Mouse (Mus musculus) limb, embryonic 10.5 days (tissue): ENCODE measurements around the gene Mgst3. TPM values are rescaled to one million over a fixed set of nuclear protein-coding genes. Genes with fewer than 3 reads are reported as not detected.

Experiments
- DNase-seq: peaks from one replicate; pipeline ENCODE4 v3.0.0-alpha.2; 2017; ENCODE audit warnings: low spot score
- H3K27ac ChIP-seq: fragments of 300-500 bp; sonication (generic); 2 replicates; pipeline ENCODE4 v1.5.1; 2016; ENCODE audit warnings: mild to moderate bottlenecking
- H3K27me3 ChIP-seq: fragments of 300-500 bp; sonication (generic); 2 replicates; pipeline ENCODE4 v1.6.1; 2016; ENCODE audit warnings: low read depth, mild to moderate bottlenecking; ENCODE audit not compliant: poor library complexity, severe bottlenecking
- H3K36me3 ChIP-seq: fragments of 300-500 bp; sonication (generic); 2 replicates; pipeline ENCODE4 v1.6.1; 2016; ENCODE audit warnings: mild to moderate bottlenecking, moderate library complexity
- H3K4me1 ChIP-seq: fragments of 300-500 bp; sonication (generic); 2 replicates; pipeline ENCODE4 v1.6.1; 2016
- H3K4me3 ChIP-seq: fragments of 300-500 bp; sonication (generic); 2 replicates; pipeline ENCODE4 v1.5.1; 2016; ENCODE audit warnings: mild to moderate bottlenecking, moderate library complexity
- H3K9me3 ChIP-seq: fragments of 300-500 bp; sonication (generic); replicated peaks from 2 replicates; pipeline ENCODE4 v1.6.1; 2016; ENCODE audit warnings: mild to moderate bottlenecking
- WGBS: fragments of 180-500 bp; shearing (Covaris S2); methylation state at CpG from one replicate; pipeline ENCODE4 v1.1.7; 2016; 5-methylcytosine and 5-hydroxymethylcytosine counted together
- polyA plus RNA-seq: library from polyadenylated mRNA; unstranded; fragments of >200 nt; fragmentation: Nextera tagmentation; extraction: Ambion mirVana; gene quantifications from 2 replicates; pipeline ENCODE4 v1.2.1, GENCODE M21; 2016

The Mgst3 gene
- polyA plus RNA-seq, 1 experiment from 2014 or later = 47.6 TPM

DNA sequence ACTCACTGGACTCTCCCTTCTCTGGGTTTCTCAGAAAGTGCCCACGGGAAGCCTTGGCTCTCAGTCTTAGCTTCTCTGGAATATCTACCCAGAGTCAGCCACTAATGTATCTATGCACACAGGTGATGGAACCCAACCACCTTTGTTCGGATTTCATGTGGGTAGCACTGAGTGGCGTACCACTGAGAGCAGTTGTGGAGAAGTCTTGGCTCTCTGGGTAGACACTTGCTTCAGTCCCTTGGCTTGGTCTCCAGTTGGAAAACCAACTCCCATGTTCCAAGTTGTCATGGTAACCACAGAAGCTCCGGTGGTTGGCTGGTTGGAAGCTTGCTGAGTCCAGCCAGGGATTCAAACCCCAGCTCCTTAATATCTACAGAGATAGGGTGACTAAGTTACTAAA is 16.0 kb upstream of the Mgst3 start:
- H3K4me3 ChIP-seq = no peak overlapping the region
- no peak for DNase-seq
- peaks cover 41% of the 10 kb centered on the region for H3K27me3 ChIP-seq
- 79% methylated on average over 4 of the region's 4 CpGs for WGBS
- no peaks in the 10 kb centered on the region for H3K4me1 ChIP-seq
- H3K36me3 ChIP-seq = no peaks in the 10 kb centered on the region
- no peaks in the 10 kb centered on the region for H3K9me3 ChIP-seq
- H3K27ac ChIP-seq = no peak overlapping the region

- DNase-seq = no peak
- no peak overlapping the region for H3K4me3 ChIP-seq
- H3K9me3 ChIP-seq = no peaks in the 10 kb centered on the region
- peaks cover 20% of the 10 kb centered on the region for H3K27me3 ChIP-seq
- no peaks in the 10 kb centered on the region for H3K36me3 ChIP-seq
- no peak overlapping the region for H3K27ac ChIP-seq
- 87% methylated on average over 4 of the region's 4 CpGs for WGBS
- no peaks in the 10 kb centered on the region for H3K4me1 ChIP-seq
Measured at GRCm38 (mm10) chr1:167405237-167405636, 11.6 kb upstream of the Mgst3 start.

DNA sequence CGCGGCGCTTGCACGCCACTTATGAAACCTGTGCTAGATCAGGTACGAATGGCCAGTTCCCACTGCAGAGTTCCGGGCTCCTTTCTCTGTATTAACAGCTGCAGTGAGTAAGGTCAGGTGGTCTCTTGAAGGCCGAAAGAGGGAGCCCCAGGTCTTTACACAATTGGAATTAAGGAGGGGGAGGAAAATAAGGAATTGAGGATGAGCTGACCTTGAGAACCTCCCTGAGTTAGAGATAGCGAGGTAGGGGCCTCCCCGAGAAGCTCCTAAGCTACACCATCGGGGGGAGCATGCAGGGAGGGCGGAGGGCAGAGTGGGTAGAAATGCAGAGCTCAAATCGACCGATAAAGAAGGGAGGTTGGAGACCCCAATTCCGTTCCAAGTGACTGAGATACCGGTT is 360 bp downstream of the Mgst3 start:
- Histone ChIP-seq H3K9me3 (no peaks in the 10 kb centered on the region), H3K27me3 (peaks cover 39% of the 10 kb centered on the region), H3K27ac (peak overlapping the region; percentile 98), H3K4me3 (peak overlapping the region; percentile 80), H3K36me3 (no peaks in the 10 kb centered on the region), H3K4me1 (peaks cover 15% of the 10 kb centered on the region)
- DNase-seq = no peak
- 2% methylated on average over 15 of the region's 15 CpGs for WGBS

GRCm38 (mm10) chr1:167392687-167393086 is 954 bp downstream of the Mgst3 start:
- peaks cover 39% of the 10 kb centered on the region for H3K27me3 ChIP-seq
- no peak for DNase-seq
- peak overlapping the region; percentile 80 for H3K4me3 ChIP-seq
- H3K4me1 ChIP-seq = peaks cover 15% of the 10 kb centered on the region
- H3K27ac ChIP-seq = 0 out of 2 replicates have a peak overlapping the region, but pooled peaks have one; percentile 98
- no peaks in the 10 kb centered on the region for H3K9me3 ChIP-seq
- H3K36me3 ChIP-seq = no peaks in the 10 kb centered on the region
- 12% methylated on average over 8 of the region's 8 CpGs for WGBS

- WGBS = 56% methylated on average over 2 of the region's 2 CpGs
- H3K4me1 ChIP-seq = peaks cover 15% of the 10 kb centered on the region
- no peak for DNase-seq
- H3K27me3 ChIP-seq = peaks cover 39% of the 10 kb centered on the region
- no peaks in the 10 kb centered on the region for H3K36me3 ChIP-seq
- peak overlapping the region; percentile 80; the same call in 1 of the 2 replicates for H3K4me3 ChIP-seq
- H3K9me3 ChIP-seq = no peaks in the 10 kb centered on the region
- no peak overlapping the region for H3K27ac ChIP-seq
Measured at GRCm38 (mm10) chr1:167392031-167392640, 1.5 kb downstream of the Mgst3 start.

DNA sequence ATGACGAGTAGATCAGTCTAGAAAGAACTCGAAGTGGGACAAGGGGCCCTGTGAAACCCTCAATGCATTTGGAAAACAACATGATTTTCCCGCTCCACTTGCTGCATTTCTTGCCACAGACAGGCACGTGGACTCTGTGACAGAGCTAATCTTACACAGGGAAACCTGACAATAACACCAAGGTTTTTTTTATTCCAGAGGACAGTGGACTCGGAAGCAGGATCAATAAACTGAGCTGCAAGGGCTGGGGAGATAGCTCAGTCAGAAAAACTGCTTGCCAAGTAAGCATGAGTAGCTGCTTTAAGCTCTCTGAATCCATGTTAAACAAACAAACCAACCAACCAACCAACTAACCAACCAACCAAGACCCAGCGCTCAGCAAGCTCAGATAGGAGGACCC is 2.4 kb downstream of the Mgst3 start:
- Histone ChIP-seq H3K27ac (no peak overlapping the region), H3K27me3 (peaks cover 34% of the 10 kb centered on the region), H3K4me3 (no peak overlapping the region), H3K9me3 (no peaks in the 10 kb centered on the region), H3K4me1 (peaks cover 15% of the 10 kb centered on the region), H3K36me3 (no peaks in the 10 kb centered on the region)
- WGBS = 89% methylated on average over 6 of the region's 6 CpGs
- DNase-seq = no peak

- Histone ChIP-seq H3K36me3 (no peaks in the 10 kb centered on the region), H3K27ac (no peak overlapping the region), H3K4me1 (peaks cover 15% of the 10 kb centered on the region), H3K4me3 (no peak overlapping the region), H3K9me3 (no peaks in the 10 kb centered on the region), H3K27me3 (peaks cover 26% of the 10 kb centered on the region)
- WGBS = 76% methylated on average over 4 of the region's 4 CpGs
- DNase-seq = no peak
Measured at GRCm38 (mm10) chr1:167390381-167390780, 3.3 kb downstream of the Mgst3 start.

DNA sequence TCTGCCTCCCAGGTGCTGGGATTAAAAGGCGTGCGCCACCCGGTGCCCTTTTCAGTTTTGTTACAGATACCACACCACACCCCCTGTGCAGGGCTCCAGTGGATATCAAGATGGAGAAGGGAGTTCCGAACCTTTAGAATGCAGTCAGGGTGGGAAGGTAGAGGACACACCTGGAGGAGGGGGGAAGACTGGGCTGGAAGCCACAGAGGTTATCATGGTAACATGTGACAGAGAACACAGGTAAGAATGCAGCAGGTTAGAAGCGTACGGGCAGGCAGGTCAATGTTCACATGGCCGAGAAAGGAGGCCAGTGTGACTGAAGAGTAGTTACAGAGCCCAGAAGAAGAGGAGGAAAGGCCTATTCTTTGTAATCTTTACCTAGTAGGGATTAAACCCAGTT is 4.1 kb downstream of the Mgst3 start:
- DNase-seq = no peak
- peaks cover 26% of the 10 kb centered on the region for H3K27me3 ChIP-seq
- no peaks in the 10 kb centered on the region for H3K36me3 ChIP-seq
- no peaks in the 10 kb centered on the region for H3K9me3 ChIP-seq
- peaks cover 14% of the 10 kb centered on the region for H3K4me1 ChIP-seq
- 93% methylated on average over 7 of the region's 7 CpGs for WGBS
- H3K27ac ChIP-seq = no peak overlapping the region
- no peak overlapping the region for H3K4me3 ChIP-seq

GRCm38 (mm10) chr1:167388571-167388970 is 5.1 kb downstream of the Mgst3 start:
- peaks cover 12% of the 10 kb centered on the region for H3K4me1 ChIP-seq
- no peak overlapping the region for H3K27ac ChIP-seq
- H3K4me3 ChIP-seq = no peak overlapping the region
- no peak for DNase-seq
- WGBS = 84% methylated on average over 6 of the region's 6 CpGs
- no peaks in the 10 kb centered on the region for H3K36me3 ChIP-seq
- peaks cover 26% of the 10 kb centered on the region for H3K27me3 ChIP-seq
- H3K9me3 ChIP-seq = no peaks in the 10 kb centered on the region

DNA sequence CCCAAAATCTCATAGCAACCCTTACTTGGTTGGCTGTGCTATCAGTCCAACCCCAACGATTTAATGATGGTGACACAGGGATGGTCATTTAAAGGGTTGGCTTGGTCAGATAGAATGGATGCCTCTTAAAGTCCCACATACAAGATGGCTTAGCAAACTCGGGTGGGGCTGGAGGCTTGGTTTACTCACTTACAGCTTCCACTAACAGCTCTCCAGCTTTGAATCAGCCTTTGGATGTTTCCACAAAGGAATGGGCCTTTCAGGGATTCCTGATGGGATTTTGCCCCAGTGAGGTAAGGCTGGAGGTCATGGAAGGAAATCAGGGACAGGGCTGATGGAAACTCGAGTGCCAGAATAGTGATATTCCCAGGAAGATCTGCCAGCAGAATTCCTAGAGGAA is 5.8 kb downstream of the Mgst3 start:
- Histone ChIP-seq H3K27ac (no peak overlapping the region), H3K36me3 (no peaks in the 10 kb centered on the region)
- WGBS = 79% methylated on average over 3 of the region's 3 CpGs

DNA sequence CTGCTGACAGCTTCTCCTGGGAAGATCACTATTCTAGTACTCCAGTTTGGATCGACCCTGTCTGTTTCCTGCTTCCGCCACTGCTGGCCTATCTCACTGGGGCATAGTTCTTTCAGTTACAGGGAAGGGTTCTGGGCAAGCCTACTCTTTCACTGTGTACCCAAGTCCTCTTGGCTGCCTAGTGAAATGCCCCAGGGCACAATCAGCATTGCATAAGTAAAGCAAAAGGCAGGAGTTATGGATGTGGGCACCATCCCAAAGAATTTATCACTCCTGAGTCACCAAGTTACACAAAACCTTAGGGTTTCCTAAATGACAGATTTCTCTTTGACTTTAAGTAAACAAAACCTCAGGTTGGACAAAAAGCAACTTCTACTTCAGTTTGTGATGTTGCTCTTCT is 6.3 kb downstream of the Mgst3 start:
- no peak overlapping the region for H3K27ac ChIP-seq
- no peaks in the 10 kb centered on the region for H3K36me3 ChIP-seq
- no peak overlapping the region for H3K4me3 ChIP-seq
- H3K9me3 ChIP-seq = no peaks in the 10 kb centered on the region
- WGBS = 90% methylated on average over 2 of the region's 2 CpGs
- peaks cover 16% of the 10 kb centered on the region for H3K27me3 ChIP-seq
- DNase-seq = no peak
- H3K4me1 ChIP-seq = no peaks in the 10 kb centered on the region

More for the DNA sequence above, 5.8 kb downstream of the Mgst3 start:
- Histone ChIP-seq H3K4me1 (peaks cover 4% of the 10 kb centered on the region), H3K4me3 (no peak overlapping the region), H3K27me3 (peaks cover 21% of the 10 kb centered on the region), H3K9me3 (no peaks in the 10 kb centered on the region)
- DNase-seq = no peak

GRCm38 (mm10) chr1:167386466-167386865 is 7.2 kb downstream of the Mgst3 start:
- Histone ChIP-seq H3K27me3 (peaks cover 8% of the 10 kb centered on the region), H3K4me1 (0 out of 2 replicates have a peak, but pooled peaks cover 3% of the 10 kb centered on the region), H3K9me3 (no peaks in the 10 kb centered on the region), H3K27ac (no peak overlapping the region), H3K4me3 (no peak overlapping the region), H3K36me3 (no peaks in the 10 kb centered on the region)
- WGBS = 57% methylated on average over 1 of the region's 2 CpGs
- DNase-seq = no peak

DNA sequence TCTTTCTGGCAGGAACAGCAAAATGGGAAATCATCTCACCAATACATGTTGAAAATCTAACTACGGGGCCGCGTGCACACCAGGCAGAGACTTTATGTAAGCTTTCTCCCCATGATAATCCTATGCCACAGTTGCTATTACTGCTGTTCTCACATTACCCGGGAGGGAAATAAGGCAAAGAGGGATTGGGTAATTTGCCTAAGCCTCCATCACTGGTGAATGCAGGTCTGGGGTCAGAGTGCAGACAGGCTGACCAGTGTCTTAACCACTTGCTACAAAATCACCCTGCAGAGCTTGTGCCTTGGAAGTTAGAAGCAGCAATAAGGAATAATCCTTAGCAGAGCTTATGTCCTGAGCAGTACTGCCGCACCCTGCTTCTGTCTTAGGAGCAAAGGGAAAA is 8.0 kb downstream of the Mgst3 start:
- H3K4me3 ChIP-seq = no peak overlapping the region
- H3K27me3 ChIP-seq = no peaks in the 10 kb centered on the region
- no peak for DNase-seq
- WGBS = 70% methylated on average over 5 of the region's 5 CpGs
- H3K36me3 ChIP-seq = no peaks in the 10 kb centered on the region
- no peaks in the 10 kb centered on the region for H3K9me3 ChIP-seq
- H3K27ac ChIP-seq = no peak overlapping the region
- 0 out of 2 replicates have a peak, but pooled peaks cover 3% of the 10 kb centered on the region for H3K4me1 ChIP-seq

DNA sequence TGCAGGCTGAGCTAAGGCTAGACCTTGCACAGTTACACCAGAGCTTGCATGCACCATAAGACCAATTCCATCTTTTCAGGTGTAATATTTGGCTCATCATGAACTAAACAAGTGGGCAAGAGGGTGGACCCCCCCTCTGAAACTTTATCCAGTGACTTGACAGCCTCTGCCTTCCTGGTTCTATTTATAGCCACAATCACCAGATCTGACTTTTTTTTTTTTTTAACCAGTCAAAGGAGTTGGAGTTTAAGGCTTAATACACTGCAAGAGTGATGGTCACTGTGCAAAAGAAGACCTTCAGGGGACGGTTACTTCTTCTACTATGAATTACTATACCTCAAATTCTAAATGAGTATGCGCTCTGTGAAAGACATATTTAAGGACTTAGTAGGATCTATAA is 8.4 kb downstream of the Mgst3 start:
- Histone ChIP-seq H3K27ac (no peak overlapping the region), H3K9me3 (no peaks in the 10 kb centered on the region), H3K4me3 (no peak overlapping the region), H3K27me3 (no peaks in the 10 kb centered on the region), H3K36me3 (no peaks in the 10 kb centered on the region), H3K4me1 (0 out of 2 replicates have a peak, but pooled peaks cover 3% of the 10 kb centered on the region)
- no peak for DNase-seq
- 91% methylated on average over 2 of the region's 2 CpGs for WGBS
